Mouse (Mus musculus) lung, embryonic 14.5 days (tissue): ENCODE measurements around the gene Akap8. TPM values are rescaled to one million over a fixed set of nuclear protein-coding genes. Genes with fewer than 3 reads are reported as not detected.

Source experiments
- ATAC-seq: fragments of 200-750 bp; cut with Nextera tagmentation; 2 replicates; pipeline ENCODE4 v1.8.0; 2017; ENCODE audit warnings: mild to moderate bottlenecking, moderate TSS enrichment, moderate library complexity; ENCODE audit not compliant: insufficient read depth
- DNase-seq: peaks from one replicate; pipeline ENCODE4 v3.0.0-alpha.2; 2015
- H3K27ac ChIP-seq: fragments of 300-500 bp; sonication (generic); 2 replicates; pipeline ENCODE4 v1.5.1; 2014; ENCODE audit warnings: low read depth, mild to moderate bottlenecking, moderate library complexity
- H3K27me3 ChIP-seq: fragments of 300-500 bp; sonication (generic); 2 replicates; pipeline ENCODE4 v1.6.1; 2014; ENCODE audit warnings: low read length, control low read depth; ENCODE audit not compliant: insufficient read depth
- H3K36me3 ChIP-seq: fragments of 300-500 bp; sonication (generic); 2 replicates; pipeline ENCODE4 v1.6.1; 2014; ENCODE audit warnings: control low read depth; ENCODE audit not compliant: insufficient read depth
- H3K4me1 ChIP-seq: fragments of 300-500 bp; sonication (generic); 2 replicates; pipeline ENCODE4 v1.6.1; 2014; ENCODE audit warnings: antibody characterized with exemption, control low read depth; ENCODE audit not compliant: insufficient read depth
- H3K4me2 ChIP-seq: fragments of 300-500 bp; sonication (generic); 2 replicates; pipeline ENCODE4 v1.6.1; 2014; ENCODE audit warnings: mild to moderate bottlenecking
- H3K4me3 ChIP-seq: fragments of 300-500 bp; sonication (generic); 2 replicates; pipeline ENCODE4 v1.5.1; 2014; ENCODE audit warnings: low read depth, low read length
- H3K9ac ChIP-seq: fragments of 300-500 bp; sonication (generic); 2 replicates; pipeline ENCODE4 v1.6.1; 2014
- H3K9me3 ChIP-seq: fragments of 300-500 bp; sonication (generic); 2 replicates; pipeline ENCODE4 v1.6.1; 2016; ENCODE audit warnings: low read depth, low read length, control low read depth
- CTCF ChIP-seq: IDR thresholded peaks from 2 replicates; pipeline ENCODE4 v1.5.1; 2016; ENCODE audit warnings: antibody characterized with exemption, low read depth
- WGBS: fragments of 180-500 bp; shearing (Covaris S2); extraction: QIAGEN DNeasy Blood & Tissue Kit; methylation state at CpG from one replicate; pipeline ENCODE4 v1.1.7; 2014; 5-methylcytosine and 5-hydroxymethylcytosine counted together
- polyA plus RNA-seq: library from polyadenylated mRNA; unstranded; fragments of >200 nt; fragmentation: Nextera tagmentation; extraction: Ambion mirVana; gene quantifications from 2 replicates; pipeline ENCODE4 v1.2.1, GENCODE M21; 2014

The Akap8 gene
- polyA plus RNA-seq, 1 experiment from 2014 or later = 54.3 TPM

DNA sequence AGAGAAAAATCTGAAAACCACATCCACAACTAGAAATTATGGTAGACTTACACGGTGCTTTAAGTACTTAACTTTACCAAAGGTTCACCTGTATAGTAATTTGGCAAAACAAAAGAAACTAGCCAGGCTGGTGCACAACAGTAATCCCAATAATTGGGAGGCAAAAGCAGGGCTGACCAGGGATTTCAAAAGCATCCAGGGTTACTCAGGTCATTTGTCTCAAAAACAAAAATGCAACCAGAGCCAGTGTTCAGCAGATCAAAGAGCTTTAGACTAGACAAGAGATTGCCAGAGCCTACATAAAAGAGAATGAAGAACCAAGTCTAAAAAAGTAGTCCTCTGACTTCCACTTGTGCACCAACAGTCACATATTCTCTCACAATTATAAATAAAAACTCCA is 43.8 kb downstream of the Akap8 start:
- DNase-seq (no peak), ATAC-seq (no peak)
- Histone ChIP-seq H3K9me3 (no peaks in the 10 kb centered on the region), H3K36me3 (no peaks in the 10 kb centered on the region), H3K4me2 (no peak overlapping the region), H3K9ac (no peak overlapping the region), H3K4me1 (no peaks in the 10 kb centered on the region), H3K27ac (no peak overlapping the region), H3K4me3 (no peak overlapping the region), H3K27me3 (no peaks in the 10 kb centered on the region)
- 90% methylated on average over 1 of the region's 1 CpGs for WGBS
- no peak for TF ChIP-seq CTCF

GRCm38 (mm10) chr17:32275568-32275967 is 45.5 kb downstream of the Akap8 start:
- DNase-seq = no peak
- no peak for ATAC-seq
- Histone ChIP-seq H3K36me3 (no peaks in the 10 kb centered on the region; the same call in 1 of the 2 replicates), H3K4me2 (no peak overlapping the region), H3K27me3 (no peaks in the 10 kb centered on the region), H3K9ac (no peak overlapping the region), H3K4me3 (no peak overlapping the region), H3K27ac (no peak overlapping the region), H3K4me1 (no peaks in the 10 kb centered on the region), H3K9me3 (no peaks in the 10 kb centered on the region)
- TF ChIP-seq CTCF = no peak
- 75% methylated on average over 3 of the region's 3 CpGs for WGBS

DNA sequence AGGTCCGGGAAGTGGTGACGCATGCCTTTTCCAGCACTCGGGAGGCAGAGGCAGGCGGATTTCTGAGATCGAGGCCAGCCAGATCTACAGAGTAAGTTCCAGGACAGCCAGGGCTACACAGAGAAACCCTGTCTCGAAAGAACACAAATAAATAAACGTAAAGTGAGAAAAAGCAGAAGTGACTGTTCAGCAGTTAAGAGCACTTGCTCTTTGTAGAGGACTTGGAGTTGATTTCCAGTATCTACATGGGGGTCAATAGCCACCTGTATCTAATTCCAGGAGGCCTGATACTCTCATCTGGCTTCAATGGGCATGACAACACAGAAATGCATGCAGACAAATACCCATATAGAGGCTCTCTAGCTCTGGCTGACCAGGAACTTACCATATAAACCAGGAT is 51.9 kb downstream of the Akap8 start:
- 89% methylated on average over 7 of the region's 7 CpGs for WGBS
- DNase-seq = no peak
- Histone ChIP-seq H3K27ac (no peak overlapping the region), H3K9me3 (no peaks in the 10 kb centered on the region), H3K9ac (no peak overlapping the region), H3K4me2 (no peak overlapping the region), H3K4me1 (no peaks in the 10 kb centered on the region), H3K36me3 (no peaks in the 10 kb centered on the region; the same call in 1 of the 2 replicates), H3K27me3 (no peaks in the 10 kb centered on the region), H3K4me3 (no peak overlapping the region)
- ATAC-seq = no peak
- no peak for TF ChIP-seq CTCF

GRCm38 (mm10) chr17:32268540-32268960 is 52.5 kb downstream of the Akap8 start:
- DNase-seq = no peak
- H3K27me3 ChIP-seq = no peaks in the 10 kb centered on the region
- ATAC-seq = no peak
- TF ChIP-seq CTCF = no peak
- no peaks in the 10 kb centered on the region; the same call in 1 of the 2 replicates for H3K36me3 ChIP-seq
- H3K27ac ChIP-seq = no peak overlapping the region
- no peak overlapping the region for H3K4me3 ChIP-seq
- no peak overlapping the region for H3K9ac ChIP-seq
- H3K9me3 ChIP-seq = no peaks in the 10 kb centered on the region
- H3K4me2 ChIP-seq = no peak overlapping the region
- 90% methylated on average over 3 of the region's 3 CpGs for whole genome bisulfite sequencing
- H3K4me1 ChIP-seq = no peaks in the 10 kb centered on the region

DNA sequence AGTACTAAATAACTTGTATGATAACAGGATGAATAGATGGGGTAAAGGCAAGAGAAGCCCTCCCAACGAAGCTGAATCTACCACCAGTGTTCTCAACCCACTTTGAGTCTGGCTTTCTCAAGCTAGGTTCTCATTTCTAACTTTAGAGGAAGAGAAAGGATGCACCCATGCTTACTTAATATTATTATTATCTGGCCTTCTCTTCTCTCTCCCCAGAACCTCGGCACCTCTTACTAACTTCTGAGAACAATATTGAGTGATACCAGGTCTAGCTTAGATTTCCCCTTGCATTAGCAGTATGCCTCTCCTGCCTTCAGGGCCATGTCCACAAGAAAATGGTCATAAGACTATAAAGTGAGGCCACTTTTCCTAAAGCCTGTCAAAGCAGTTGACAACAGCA is 52.9 kb downstream of the Akap8 start:
- 83% methylated on average over 2 of the region's 2 CpGs for WGBS
- no peak overlapping the region for H3K27ac ChIP-seq
- no peaks in the 10 kb centered on the region for H3K9me3 ChIP-seq
- ATAC-seq (no peak), DNase-seq (no peak)
- no peak overlapping the region for H3K9ac ChIP-seq
- no peak for TF ChIP-seq CTCF
- H3K36me3 ChIP-seq = no peaks in the 10 kb centered on the region; the same call in 1 of the 2 replicates
- H3K4me2 ChIP-seq = no peak overlapping the region
- H3K27me3 ChIP-seq = no peaks in the 10 kb centered on the region
- H3K4me1 ChIP-seq = no peaks in the 10 kb centered on the region
- H3K4me3 ChIP-seq = no peak overlapping the region

DNA sequence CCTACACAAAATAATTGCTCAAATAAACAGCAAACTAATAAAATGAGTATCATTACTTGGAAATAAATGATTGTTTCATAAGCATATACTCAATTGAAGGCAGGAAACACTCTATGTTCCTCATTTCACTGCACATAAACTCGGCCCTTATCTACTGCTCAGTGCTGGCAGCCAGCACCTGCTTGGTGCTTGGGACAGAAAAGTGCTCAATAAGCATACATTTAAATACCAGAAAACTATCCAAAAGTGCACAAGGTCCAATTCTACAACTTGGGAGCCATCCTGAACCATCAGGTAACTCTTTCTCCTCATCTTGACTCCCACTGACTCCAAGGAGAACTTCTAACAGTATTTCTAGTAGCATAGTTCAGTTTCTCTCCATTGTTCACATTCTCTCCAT is 53.4 kb downstream of the Akap8 start:
- Histone ChIP-seq H3K27me3 (no peaks in the 10 kb centered on the region), H3K36me3 (no peaks in the 10 kb centered on the region; the same call in 1 of the 2 replicates), H3K27ac (no peak overlapping the region), H3K4me1 (no peaks in the 10 kb centered on the region), H3K9ac (no peak overlapping the region), H3K4me3 (no peak overlapping the region), H3K4me2 (no peak overlapping the region), H3K9me3 (no peaks in the 10 kb centered on the region)
- no peak for ATAC-seq
- 71% methylated on average over 1 of the region's 1 CpGs for WGBS
- no peak for DNase-seq
- no peak for TF ChIP-seq CTCF

DNA sequence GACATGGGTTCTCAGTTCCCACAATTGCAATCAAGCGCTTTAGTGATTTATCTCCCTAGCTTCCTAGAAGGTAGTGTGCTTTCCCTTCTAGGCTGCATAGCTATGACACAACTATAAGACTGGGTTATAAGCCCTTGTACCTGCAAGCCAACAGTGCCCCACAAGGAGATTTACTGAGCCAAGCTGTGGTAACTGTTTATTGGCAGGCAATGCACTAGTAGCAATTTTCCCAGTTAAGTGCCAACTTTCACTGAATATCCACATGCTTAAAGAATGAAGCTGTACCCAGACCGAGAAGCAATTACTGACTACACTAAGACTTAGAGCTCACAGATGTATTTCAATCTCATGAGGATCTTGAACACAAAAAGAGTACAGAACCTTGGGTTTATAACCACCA is 57.4 kb downstream of the Akap8 start:
- Histone ChIP-seq H3K4me1 (no peaks in the 10 kb centered on the region), H3K36me3 (no peaks in the 10 kb centered on the region), H3K27ac (no peak overlapping the region), H3K4me2 (no peak overlapping the region), H3K27me3 (no peaks in the 10 kb centered on the region), H3K9me3 (no peaks in the 10 kb centered on the region), H3K9ac (no peak overlapping the region), H3K4me3 (no peak overlapping the region)
- WGBS = 90% methylated on average over 2 of the region's 2 CpGs
- DNase-seq (no peak), ATAC-seq (no peak)
- TF ChIP-seq CTCF = no peak

DNA sequence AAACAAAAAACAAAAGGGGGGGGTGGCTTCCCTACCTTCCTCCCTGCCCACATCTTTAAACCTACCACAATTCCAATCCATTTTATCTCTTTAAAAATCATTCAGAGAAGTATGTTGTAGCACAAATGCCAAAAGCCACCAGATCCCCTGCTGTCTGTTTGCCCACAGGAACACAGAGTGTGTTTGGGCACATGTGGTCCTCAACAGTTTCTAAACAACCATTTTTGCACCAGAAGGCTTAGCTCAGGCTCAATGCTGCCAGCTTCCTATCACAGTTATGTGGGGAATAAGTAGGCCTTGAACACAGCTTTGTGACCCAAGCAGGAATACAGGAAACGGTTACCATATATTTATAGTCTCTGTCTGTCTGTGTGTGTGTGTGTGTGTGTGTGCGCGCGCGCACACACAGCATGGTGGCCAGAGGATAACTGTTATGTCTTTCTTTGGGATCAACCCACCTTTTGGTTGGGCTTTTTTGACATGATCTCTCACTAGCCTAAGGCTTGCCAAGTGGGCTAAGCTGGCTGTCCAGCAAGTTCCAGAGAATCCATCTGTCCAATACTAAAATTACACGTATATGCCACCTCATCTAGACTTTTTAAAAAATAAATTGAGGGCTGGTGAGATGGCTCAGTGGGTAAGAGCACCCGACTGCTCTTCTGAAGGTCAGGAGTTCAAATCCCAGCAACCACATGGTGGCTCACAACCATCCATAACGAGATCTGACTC is 58.0 kb downstream of the Akap8 start:
- Histone ChIP-seq H3K27ac (no peak overlapping the region), H3K27me3 (no peaks in the 10 kb centered on the region), H3K9me3 (no peaks in the 10 kb centered on the region), H3K36me3 (no peaks in the 10 kb centered on the region), H3K4me3 (no peak overlapping the region), H3K9ac (no peak overlapping the region), H3K4me2 (no peak overlapping the region), H3K4me1 (no peaks in the 10 kb centered on the region)
- no peak for ATAC-seq
- no peak for DNase-seq
- WGBS = 89% methylated on average over 8 of the region's 8 CpGs
- no peak for TF ChIP-seq CTCF
